Mouse (Mus musculus) kidney, adult 2 months (tissue): ENCODE results near the gene Cpsf7.

Source experiments
- CTCF ChIP-seq: fragments of 200-500 bp; conservative IDR thresholded peaks from 2 replicates; pipeline ENCODE4 v1.5.1; 2011; ENCODE audit warnings: low read depth, mild to moderate bottlenecking, control low read depth, low read length, moderate library complexity, mixed read lengths; ENCODE audit not compliant: insufficient read depth, insufficient read length
- POLR2A ChIP-seq: fragments of 200-500 bp; IDR thresholded peaks from one replicate; pipeline ENCODE4 v1.6.1; 2011; ENCODE audit warnings: low read depth, low read length, control low read depth

DNA sequence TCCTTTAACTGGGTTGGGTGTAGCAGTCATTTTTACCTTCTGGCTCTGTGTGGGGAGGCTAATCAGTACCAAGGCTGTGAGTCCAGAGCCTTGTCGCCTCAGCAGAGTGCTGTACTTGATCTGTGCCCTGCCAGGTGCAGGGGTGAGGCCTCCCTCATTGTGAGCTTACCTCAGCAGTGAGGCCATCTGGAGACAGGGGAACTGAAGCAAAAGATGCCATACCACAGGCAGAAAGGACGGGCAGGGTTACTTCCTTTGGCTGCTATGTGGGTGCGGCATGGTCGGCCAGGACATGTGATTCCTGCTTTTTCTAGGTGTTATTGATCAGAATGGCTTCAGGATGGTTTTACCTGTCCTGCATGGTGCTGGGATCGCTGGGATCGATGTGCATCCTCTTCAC, 56.9 kb downstream of the Cpsf7 start:
- no peak for TF ChIP-seq POLR2A
- no peak for TF ChIP-seq CTCF
